Mouse (Mus musculus) cerebellum, postnatal 10 days (tissue): ENCODE results near the gene Nrl.

ENCODE experiments used
- DNase-seq, 2 experiments: peaks; one replicate each; pipeline ENCODE4 v3.0.0; 2021; ENCODE audit warnings: mixed read lengths in 2 of 2

Gene Nrl

DNA sequence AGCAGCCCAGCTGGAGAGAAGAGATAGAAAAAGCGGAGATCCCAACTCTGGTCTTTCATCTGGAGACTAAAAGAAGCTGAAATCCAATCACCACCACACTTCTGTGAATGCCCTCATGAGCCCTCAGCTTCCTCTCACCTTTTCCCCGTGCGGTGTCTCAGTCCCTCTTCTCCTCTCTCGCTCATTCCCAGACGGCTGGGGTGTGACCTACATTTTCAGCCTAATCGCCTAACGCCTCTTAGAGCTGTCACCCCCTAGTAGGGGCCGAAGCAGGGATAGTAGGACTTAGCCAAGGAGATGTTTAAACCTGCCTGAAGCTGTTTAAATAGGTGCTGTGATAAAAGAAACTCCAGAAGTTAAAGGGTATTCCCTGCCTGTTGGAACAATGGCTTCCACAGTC is at the start of gene Nrl:
Gene Nrl, minus strand, starts transcription at position 197 of the 400 bp plus-strand sequence.
- DNase-seq = no peak

GRCm38 (mm10) chr14:55571760-55572159 is 47.0 kb upstream of the Nrl start:
- no peak for DNase-seq

GRCm38 (mm10) chr14:55570588-55570987 is 45.8 kb upstream of the Nrl start:
- no peak for DNase-seq

- DNase-seq = no peak
These were observed 42.7 kb upstream of the Nrl start for GRCm38 (mm10) chr14:55567496-55567895.

- no peak for DNase-seq
These were observed 41.0 kb upstream of the Nrl start for GRCm38 (mm10) chr14:55565748-55566147.

DNA sequence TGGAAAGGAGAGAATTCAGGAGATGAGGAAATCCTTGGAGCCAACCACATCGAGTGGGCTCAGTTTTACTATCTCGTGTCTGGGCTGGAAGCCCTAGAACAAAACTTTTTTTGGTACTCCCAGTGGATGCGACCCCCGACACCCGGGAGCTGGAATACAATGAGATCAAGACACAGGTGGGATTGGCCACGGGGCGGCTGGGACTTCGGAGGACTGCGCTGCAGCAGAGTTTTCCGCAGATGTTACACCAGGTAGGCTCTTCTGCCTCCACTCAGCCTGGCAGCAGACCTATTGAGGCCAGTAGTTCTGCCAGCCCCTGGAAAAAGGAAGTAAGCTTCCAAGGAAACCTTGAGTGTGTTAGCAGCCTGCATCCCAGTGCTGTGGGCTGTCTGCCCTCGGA is 38.5 kb upstream of the Nrl start:
- DNase-seq = no peak

DNA sequence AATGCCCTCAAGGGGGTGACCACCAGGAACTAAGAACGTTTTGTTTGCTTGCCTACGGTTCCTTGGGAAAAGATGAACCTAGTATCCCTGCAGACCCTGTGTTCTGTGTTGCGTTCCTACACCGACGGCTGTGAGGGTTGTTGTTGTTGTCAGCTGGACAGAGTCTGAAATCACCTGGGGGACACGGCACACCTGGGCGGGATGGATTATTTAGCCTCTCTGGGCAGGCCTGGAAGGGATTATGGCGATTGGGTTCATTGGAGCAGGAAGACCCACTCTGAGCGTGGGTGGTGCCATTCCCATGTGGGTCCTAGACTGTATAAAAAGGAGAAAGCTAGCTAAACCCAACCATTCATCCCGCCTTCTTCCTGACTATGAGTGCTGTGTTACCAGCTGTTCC is 37.1 kb upstream of the Nrl start:
- DNase-seq = no peak

DNA sequence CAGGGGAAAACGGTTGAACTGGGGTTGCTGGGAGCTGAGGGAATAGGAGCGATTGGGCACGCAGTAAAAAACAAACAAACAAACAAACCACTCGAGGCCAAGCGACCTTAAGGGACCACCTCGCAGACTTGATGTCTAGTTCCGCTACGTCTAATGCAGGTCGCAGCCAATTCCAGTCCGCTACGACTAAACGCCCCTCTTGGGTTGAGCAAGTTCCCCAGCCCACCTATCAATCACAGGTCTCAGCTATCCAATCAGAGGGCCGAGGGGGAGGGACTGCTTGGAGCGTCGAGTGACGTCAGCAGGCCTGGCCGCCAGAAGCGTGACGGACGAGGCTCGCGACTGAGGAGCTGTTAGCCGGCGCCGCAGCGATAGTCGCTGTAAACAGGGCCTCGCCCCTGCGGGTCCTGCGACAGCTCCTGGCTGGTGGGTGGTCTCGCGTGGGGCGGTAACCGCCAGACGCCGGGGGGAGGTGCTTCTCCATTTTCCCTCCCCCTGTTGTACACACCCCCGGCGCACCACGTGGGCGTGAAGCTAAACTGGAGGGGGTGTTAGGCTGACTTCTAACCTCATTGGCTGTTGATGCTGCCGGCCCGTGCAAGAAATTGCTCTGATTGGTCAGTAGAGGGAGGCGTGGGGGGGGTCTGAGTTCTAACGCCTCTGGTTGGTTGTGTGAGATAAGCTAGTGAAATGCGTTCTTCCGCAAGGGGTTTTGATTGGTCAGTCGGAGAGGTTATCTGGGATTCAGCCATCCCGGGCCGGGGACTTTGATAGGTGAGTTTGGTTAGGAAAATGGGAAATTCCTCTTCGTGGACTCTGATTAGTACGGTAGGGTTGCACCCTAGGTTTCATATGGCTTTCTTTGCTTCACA is 35.7 kb upstream of the Nrl start, which contains the start of gene A730061H03Rik:
Gene A730061H03Rik, minus strand, starts transcription at position 205 of the 872 bp plus-strand sequence.
- DNase-seq = peak; percentile 99

DNA sequence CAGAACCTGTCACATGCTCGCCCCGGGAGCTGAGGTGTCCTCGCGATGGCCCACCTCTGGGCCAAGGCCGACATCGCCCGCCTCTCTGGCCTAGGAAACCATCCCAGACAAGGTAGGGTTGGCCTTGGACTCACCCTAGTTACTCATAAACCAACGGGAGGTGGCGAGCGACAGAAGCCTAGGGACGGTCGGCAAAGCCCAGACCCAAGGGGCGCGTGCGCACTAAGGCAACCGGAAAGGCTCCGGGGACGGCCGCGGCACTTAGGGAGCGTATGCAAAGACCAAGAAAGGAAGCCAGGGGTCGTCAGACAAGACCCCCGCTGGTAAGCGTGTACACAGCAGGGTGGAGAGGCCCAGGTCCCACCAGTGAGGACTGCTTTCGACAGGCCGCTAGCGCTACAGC is 35.0 kb upstream of the Nrl start, which contains the start of gene Dcaf11:
Gene Dcaf11, plus strand, starts transcription at position 208 of the 403 bp plus-strand sequence.
- peak; percentile 94 to 96 for DNase-seq

DNA sequence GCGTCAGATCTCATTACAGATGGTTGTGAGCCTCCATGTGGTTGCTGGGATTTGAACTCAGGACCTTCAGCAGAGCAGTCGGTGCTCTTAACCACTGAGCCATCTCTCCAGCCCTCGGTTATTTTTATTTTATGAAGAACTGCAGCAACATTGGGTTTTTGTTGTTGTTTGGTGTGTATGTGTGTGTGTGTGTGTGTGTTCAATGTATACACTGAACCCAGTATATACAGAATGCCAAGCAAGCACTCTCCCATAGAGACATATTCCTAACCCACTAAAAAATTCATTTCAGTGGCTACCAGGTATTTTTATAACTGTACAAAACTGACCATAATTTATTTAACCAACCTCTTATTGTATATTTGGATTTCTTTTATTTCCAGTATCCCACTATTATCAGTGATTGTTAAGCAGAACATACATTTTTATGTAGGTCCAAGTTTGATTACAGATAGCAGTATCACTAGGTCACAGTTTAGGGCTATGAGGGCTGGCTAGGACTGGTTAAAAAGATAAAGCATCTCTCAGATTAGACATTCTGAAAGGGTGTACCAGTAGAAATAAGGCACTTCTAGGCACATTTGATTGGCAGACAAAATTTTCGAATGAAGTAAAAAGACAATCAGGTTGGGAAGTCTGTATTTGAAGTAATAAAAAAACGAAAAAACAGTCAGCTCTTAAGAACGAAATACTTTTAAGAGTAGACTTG is 34.1 kb upstream of the Nrl start:
- DNase-seq = no peak

DNA sequence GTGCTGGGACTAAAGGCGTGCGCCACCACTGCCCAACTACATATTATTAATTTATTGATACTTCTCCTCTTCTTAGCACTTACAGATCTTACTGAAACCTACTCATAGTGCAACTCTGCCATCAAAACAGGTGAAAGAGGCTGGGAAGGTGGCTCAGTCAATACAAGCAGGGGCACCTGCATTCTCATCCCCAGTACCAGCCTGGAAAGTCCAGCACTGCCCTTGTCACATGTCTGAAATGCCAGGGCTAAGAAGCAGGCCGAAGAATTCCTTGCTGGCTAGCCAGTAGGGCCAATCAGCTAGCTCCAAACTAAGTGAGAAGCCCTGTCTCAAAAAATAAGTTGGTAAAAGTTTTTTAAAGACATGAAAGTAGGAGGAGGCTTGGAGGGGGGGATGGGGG is 32.8 kb upstream of the Nrl start:
- DNase-seq = no peak

GRCm38 (mm10) chr14:55557003-55557402 is 32.2 kb upstream of the Nrl start:
- DNase-seq = peak; percentile 93 to 95

DNA sequence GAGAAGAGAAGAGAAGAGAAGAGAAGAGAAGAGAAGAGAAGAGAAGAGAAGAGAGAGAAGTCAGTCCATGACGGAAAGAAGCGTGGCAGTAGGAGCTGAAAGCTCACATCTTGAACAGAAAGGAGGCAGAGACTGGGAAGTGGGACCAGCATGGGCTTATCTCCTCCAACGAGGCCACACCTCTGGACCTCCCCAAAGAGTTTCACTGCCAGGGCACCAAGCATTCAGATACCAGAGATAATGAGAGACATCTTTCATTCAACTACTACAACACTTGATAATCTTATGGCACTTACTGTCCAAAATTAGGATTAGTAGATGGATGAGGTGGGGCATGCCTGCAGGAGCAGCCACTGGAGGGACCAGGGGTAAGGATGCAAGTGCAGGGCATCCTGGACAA is 31.0 kb upstream of the Nrl start:
- no peak for DNase-seq

DNA sequence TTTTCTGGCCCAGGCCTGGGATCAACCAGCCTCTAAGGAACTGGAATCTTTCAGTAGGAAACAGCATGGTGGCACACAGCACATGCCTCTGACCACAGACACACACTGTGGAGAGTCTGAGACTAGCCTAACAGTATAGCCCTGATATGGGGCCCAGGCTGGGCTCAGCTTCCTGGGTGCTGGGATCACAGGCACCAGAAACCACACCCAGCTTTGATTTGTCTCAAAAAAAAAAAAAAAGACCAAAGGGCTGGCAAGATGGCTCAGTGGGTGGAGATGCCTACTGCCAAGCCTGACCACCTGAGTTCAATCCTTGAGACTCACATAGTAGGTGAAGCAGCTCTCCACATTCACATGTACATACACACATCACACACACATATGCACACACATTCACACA is 29.9 kb upstream of the Nrl start:
- no peak for DNase-seq

DNA sequence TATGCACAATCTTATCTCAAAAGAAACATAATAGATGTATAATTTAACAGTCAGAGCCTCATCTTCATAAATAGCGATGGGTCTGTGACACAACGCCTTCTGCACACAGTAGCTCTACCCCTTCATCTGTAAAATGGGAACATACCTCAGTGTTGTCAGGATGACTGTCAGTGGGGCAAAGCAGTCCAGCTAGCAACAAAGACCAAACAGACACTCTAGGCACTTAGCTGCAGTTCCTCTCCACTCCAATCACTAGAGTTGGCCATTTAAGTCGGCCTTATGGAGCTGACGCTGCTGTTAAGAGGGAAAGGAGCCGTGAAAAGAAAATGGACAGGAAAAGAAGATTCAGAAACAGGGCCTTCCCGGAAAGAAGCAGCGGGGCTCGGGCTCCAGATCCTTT is 27.0 kb upstream of the Nrl start:
- no peak for DNase-seq

GRCm38 (mm10) chr14:55551347-55551746 is 26.6 kb upstream of the Nrl start:
- no peak for DNase-seq

DNA sequence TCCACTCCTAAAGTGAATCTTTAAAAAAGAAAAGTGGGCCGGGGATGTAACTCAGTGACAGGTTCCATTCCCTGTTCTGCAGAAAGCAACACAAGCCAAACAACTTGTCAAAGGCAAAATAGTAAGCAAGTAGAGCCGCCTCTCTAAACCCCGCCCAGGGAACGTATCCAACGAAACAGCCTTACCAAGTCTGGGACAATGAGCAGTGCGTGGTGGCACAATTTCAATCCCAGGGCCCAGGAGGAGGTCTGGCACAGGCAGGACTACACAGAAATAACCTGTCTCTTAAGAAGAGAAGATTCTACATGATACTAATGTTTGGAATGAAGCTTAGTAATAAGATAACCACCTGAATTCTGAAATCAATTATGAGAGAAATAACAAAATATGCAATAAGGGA is 25.4 kb upstream of the Nrl start:
- peak; percentile 49 to 50 for DNase-seq

DNA sequence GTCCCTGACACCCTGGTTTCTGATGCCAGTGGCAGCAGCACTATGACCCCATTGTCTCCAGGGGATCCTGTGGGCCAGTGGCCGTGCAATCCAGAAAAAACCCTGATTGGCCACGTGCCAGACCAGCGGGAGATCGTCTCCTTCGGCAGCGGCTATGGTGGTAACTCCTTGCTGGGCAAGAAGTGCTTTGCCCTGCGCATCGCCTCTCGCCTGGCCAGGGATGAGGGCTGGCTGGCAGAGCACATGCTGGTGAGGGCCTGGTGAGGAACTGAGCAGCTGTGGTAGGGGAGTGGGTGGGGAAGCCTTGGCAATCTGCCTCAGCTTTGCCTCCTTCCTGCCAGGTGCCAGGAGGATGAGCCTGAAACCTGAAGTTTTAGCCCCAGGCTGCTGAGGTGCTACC is 19.6 kb upstream of the Nrl start:
- peak; percentile 72 to 76 for DNase-seq

DNA sequence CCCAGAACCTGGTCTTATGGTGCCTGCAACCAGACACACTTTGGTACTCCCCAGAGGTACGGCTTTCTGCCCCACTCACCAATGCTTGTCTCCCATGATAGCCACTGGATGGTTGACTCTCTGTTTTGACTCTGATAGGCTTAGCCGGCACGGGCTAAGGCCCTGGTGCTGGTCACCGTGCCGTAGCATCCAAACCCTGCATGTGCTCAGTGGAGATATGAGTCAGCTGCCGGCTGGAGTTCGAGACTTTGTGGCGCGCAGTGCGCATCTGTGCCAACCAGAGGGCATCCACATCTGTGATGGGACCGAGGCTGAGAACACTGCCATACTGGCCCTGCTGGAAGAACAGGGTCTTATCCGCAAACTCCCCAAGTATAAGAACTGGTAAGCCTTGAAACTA is 17.5 kb upstream of the Nrl start:
- DNase-seq = no peak

DNA sequence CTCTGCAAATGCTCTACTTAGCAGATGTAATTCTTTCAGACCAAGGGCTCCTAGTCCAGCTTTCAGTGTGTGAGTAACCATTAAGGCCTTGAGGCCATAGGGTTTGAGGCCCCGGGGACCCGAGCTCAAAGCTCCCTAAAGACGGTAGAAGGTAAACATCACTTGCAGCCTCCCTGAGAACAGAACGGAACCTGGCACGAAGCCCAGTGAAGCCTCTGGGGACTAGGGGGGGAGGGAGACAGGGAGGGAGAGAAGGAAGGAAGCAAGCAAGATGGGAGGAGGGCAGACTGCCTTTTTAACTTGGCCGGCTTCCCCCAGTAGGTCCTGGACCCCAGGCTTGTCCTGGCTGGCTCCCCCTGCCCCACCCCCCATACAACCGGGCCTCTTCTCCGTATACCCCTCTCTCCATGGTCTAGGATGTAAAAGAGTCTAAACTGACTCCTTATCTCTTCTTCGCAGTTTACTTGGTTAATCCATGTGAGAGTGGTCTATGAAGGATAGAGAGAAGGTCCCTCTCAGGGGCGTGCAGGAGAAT is 16.1 kb upstream of the Nrl start:
- DNase-seq = peak; percentile 93 to 95

GRCm38 (mm10) chr14:55540067-55540786 is 15.4 kb upstream of the Nrl start, which contains the start of gene Pck2:
TSS of gene Pck2 (plus strand) at chr14:55540266.
- DNase-seq = peak; percentile 83 to 87

DNA sequence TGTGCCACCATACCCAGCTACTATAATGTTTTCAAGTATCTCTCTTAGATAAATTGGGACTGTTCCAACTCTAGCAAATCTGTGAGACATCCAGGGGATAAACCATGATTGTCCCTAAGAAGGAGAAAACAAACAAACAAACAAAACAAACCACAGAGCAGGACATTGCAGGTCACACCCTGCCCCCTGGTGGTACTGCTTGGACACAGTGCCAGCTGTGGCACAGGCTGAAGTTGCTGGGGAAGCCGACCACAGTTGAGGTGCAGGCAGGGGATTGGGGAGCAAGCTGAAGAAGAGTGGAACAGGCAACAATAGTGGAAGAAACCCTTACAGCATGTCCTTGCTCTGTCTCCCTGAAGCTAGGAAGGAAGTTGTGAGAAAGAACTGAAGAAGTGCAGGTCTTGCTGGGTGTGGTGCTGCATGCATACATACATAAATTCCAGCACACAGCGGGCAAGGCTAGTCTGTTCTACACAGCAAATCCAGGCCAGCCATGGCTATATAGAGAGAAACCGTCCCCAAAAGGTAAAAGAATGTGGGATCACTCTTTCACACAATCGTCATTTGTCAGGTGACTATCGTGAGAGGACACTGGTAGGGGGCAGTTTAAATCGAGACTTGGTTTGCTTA is 11.4 kb upstream of the Nrl start:
- peak; percentile 81 to 85 for DNase-seq
